Mouse (Mus musculus): ENCODE measurements around the gene Zfp334. TPM values are rescaled to one million over a fixed set of nuclear protein-coding genes. Genes with fewer than 3 reads are reported as not detected.

Zfp334 gene
- polyA plus RNA-seq, 1 experiment from 2014 or later, result 6.8 TPM

DNA sequence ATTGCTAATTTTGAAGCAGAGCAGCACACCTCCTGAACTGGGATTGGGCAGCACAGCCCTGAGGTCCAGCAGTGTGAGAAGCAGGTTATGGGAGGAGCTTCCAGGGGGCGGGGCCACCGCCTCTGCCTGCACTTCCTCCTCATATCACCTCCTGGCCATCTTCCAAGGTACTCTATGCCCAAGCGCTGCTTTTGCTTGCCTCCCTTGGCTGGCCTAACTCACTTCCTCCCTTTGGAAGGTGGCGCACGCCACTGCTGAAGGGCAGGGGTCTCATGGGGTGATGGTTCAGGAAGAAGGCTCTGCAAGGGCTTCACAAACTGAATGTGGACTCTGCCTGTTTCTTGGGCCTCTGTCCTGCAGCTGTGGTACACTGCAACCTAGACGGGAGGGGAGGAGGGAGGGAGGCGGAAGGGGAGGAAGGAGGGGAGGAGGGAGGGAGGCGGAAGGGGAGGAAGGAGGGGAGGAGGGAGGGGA is 21.0 kb downstream of the Zfp334 start:
- Histone ChIP-seq H3K36me3 (ENCODE audit: control insufficient read depth, insufficient read depth, low read length) (no peaks in the 10 kb centered on the region), H3K27ac (ENCODE audit: low read depth, low read length) (no peak overlapping the region), H3K9ac (ENCODE audit: low read depth, low read length) (no peak overlapping the region), H3K4me3 (ENCODE audit: low read length) (no peak overlapping the region), H3K4me2 (ENCODE audit: low read length) (peak overlapping the region; percentile 2), H3K27me3 (replicated peaks; ENCODE audit: control insufficient read depth, insufficient read depth, low read length) (no peaks in the 10 kb centered on the region), H3K9me3 (ENCODE audit: control insufficient read depth, low read length) (no peaks in the 10 kb centered on the region), H3K4me1 (ENCODE audit: control insufficient read depth, insufficient read depth, low read depth, low read length) (peaks cover 5% of the 10 kb centered on the region)
- 10% methylated on average over 6 of the region's 8 CpGs for WGBS
- ATAC-seq, result 0 out of 2 replicates have a peak, but pooled peaks have one; percentile 21

DNA sequence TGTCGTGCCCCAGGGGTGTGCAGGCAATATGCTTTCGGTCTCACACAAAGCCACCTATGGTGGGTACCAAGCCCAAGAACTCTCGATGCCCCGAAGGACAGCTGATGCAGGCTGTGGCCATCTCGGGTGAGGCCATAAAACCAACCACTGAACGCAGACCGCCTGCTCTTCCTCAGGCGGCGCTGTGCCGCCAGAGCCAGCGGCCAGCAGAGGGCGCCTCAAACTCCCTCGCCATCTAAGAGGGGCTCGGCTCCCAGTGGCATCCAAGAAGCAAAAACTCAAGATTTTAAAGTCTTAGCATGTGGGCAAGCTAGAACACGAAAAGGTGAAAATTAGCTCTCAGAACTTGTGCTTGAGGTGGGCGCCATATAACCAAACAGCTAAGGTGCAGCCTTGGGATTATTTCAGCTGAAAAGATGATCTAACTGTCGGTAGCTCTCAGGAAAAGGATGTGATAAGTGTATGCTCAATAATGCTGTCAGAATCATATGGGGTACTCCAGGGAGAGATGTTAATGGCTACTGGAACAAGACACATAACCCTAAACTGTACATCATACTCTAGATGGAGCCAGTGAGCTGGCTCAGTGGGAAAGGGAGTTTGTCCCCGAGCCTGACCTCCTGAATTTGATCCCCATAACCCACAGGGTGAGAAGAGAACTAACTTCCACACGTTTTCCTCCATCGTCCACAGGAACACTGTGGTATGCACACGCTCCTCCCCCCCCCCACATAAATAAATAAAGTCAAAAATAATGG is 23.5 kb downstream of the Zfp334 start:
- Histone ChIP-seq H3K27ac (ENCODE audit: low read depth, low read length) (no peak overlapping the region), H3K9ac (ENCODE audit: low read depth, low read length) (peak overlapping the region; percentile 28; the same call in 1 of the 2 replicates), H3K36me3 (ENCODE audit: control insufficient read depth, insufficient read depth, low read length) (no peaks in the 10 kb centered on the region), H3K9me3 (ENCODE audit: control insufficient read depth, low read length) (no peaks in the 10 kb centered on the region), H3K27me3 (replicated peaks; ENCODE audit: control insufficient read depth, insufficient read depth, low read length) (no peaks in the 10 kb centered on the region), H3K4me3 (ENCODE audit: low read length) (no peak overlapping the region), H3K4me2 (ENCODE audit: low read length) (peak overlapping the region; percentile 42), H3K4me1 (ENCODE audit: control insufficient read depth, insufficient read depth, low read depth, low read length) (peaks cover 5% of the 10 kb centered on the region)
- no peak; the same call in 1 of the 2 replicates for ATAC-seq
- 14% methylated on average over 21 of the region's 21 CpGs for WGBS

GRCm38 (mm10) chr2:165363282-165363681 is 24.8 kb downstream of the Zfp334 start:
- no peaks in the 10 kb centered on the region for H3K27me3 ChIP-seq (replicated peaks; ENCODE audit: control insufficient read depth, insufficient read depth, low read length)
- 84% methylated on average over 6 of the region's 6 CpGs for WGBS
- no peaks in the 10 kb centered on the region for H3K36me3 ChIP-seq (ENCODE audit: control insufficient read depth, insufficient read depth, low read length)
- no peak overlapping the region for H3K4me3 ChIP-seq (ENCODE audit: low read length)
- no peak overlapping the region for H3K27ac ChIP-seq (ENCODE audit: low read depth, low read length)
- no peaks in the 10 kb centered on the region; the same call in none of the 2 replicates for H3K4me1 ChIP-seq (ENCODE audit: control insufficient read depth, insufficient read depth, low read depth, low read length)
- no peak overlapping the region for H3K4me2 ChIP-seq (ENCODE audit: low read length)
- H3K9ac ChIP-seq (ENCODE audit: low read depth, low read length), result no peak overlapping the region
- no peaks in the 10 kb centered on the region for H3K9me3 ChIP-seq (ENCODE audit: control insufficient read depth, low read length)
- no peak for ATAC-seq

DNA sequence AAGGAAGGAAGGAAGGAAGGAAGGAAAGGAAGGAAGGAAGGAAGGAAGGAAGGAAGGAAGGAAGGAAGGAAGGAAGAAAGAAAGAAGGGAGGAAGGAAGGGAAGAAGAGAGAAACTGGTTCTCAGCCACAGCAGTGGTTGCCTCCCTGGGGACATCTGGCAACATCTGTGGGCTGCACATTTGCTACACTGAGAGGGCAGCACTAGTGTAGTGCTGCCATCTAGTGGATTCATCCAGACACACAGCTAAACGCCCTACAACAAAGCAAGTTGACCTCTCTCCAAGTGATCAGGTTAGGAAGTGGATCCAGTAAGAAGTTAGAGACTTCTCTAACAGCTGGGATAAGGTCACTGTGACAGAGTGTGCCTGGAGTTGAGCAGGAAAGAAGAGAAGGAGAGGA is 27.2 kb downstream of the Zfp334 start:
- Histone ChIP-seq H3K27ac (ENCODE audit: low read depth, low read length) (no peak overlapping the region), H3K4me2 (ENCODE audit: low read length) (no peak overlapping the region), H3K9ac (ENCODE audit: low read depth, low read length) (no peak overlapping the region), H3K4me3 (ENCODE audit: low read length) (no peak overlapping the region), H3K4me1 (ENCODE audit: control insufficient read depth, insufficient read depth, low read depth, low read length) (no peaks in the 10 kb centered on the region; the same call in 1 of the 2 replicates), H3K9me3 (ENCODE audit: control insufficient read depth, low read length) (no peaks in the 10 kb centered on the region), H3K27me3 (replicated peaks; ENCODE audit: control insufficient read depth, insufficient read depth, low read length) (no peaks in the 10 kb centered on the region), H3K36me3 (ENCODE audit: control insufficient read depth, insufficient read depth, low read length) (no peaks in the 10 kb centered on the region)
- 0% methylated on average over 1 of the region's 1 CpGs for WGBS
- peak; percentile 74 for ATAC-seq

GRCm38 (mm10) chr2:165351828-165352513 is 36.1 kb downstream of the Zfp334 start:
- ATAC-seq, result no peak

DNA sequence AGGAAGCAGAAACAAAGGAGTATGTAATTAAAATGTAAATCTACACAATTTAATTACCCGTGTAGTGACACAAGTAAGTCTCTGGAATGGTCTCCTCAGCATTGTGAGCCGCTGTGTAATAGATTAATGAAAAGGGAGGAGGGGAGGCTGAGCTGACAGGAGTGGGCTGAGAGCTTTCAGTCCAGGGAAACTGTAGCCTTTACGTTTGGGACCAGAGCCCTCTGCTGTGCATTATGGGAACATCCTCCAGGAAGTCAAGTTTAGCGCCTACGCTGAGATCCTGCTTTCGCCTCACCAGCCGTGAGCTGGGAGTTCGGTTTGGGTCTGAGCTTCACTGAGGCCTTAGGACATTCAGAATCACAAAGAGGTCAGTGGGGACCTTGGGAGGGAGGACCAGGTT is 38.6 kb downstream of the Zfp334 start:
- H3K27ac ChIP-seq (ENCODE audit: low read depth, low read length), result no peak overlapping the region
- 15% methylated on average over 8 of the region's 8 CpGs for WGBS
- H3K9ac ChIP-seq (ENCODE audit: low read depth, low read length), result no peak overlapping the region
- no peak overlapping the region for H3K4me3 ChIP-seq (ENCODE audit: low read length)
- no peaks in the 10 kb centered on the region for H3K4me1 ChIP-seq (ENCODE audit: control insufficient read depth, insufficient read depth, low read depth, low read length)
- no peaks in the 10 kb centered on the region for H3K27me3 ChIP-seq (replicated peaks; ENCODE audit: control insufficient read depth, insufficient read depth, low read length)
- H3K36me3 ChIP-seq (ENCODE audit: control insufficient read depth, insufficient read depth, low read length), result peaks cover 9% of the 10 kb centered on the region
- ATAC-seq, result peak; percentile 85
- no peak overlapping the region for H3K4me2 ChIP-seq (ENCODE audit: low read length)
- peaks cover 20% of the 10 kb centered on the region for H3K9me3 ChIP-seq (ENCODE audit: control insufficient read depth, low read length)

More at GRCm38 (mm10) chr2:165351828-165352513, 36.1 kb downstream of the Zfp334 start:
- H3K9me3 ChIP-seq (ENCODE audit: control insufficient read depth, low read length), result peaks cover 20% of the 10 kb centered on the region
- H3K4me2 ChIP-seq (ENCODE audit: low read length), result no peak overlapping the region
- no peak overlapping the region for H3K27ac ChIP-seq (ENCODE audit: low read depth, low read length)
- no peaks in the 10 kb centered on the region for H3K4me1 ChIP-seq (ENCODE audit: control insufficient read depth, insufficient read depth, low read depth, low read length)
- H3K36me3 ChIP-seq (ENCODE audit: control insufficient read depth, insufficient read depth, low read length), result peaks cover 9% of the 10 kb centered on the region
- no peak overlapping the region for H3K9ac ChIP-seq (ENCODE audit: low read depth, low read length)
- no peak overlapping the region for H3K4me3 ChIP-seq (ENCODE audit: low read length)
- no peaks in the 10 kb centered on the region for H3K27me3 ChIP-seq (replicated peaks; ENCODE audit: control insufficient read depth, insufficient read depth, low read length)
- WGBS, result 91% methylated on average over 20 of the region's 20 CpGs

GRCm38 (mm10) chr2:165346180-165346579 is 41.9 kb downstream of the Zfp334 start:
- Histone ChIP-seq H3K27me3 (replicated peaks; ENCODE audit: control insufficient read depth, insufficient read depth, low read length) (no peaks in the 10 kb centered on the region), H3K9me3 (ENCODE audit: control insufficient read depth, low read length) (no peaks in the 10 kb centered on the region), H3K4me1 (ENCODE audit: control insufficient read depth, insufficient read depth, low read depth, low read length) (no peaks in the 10 kb centered on the region), H3K9ac (ENCODE audit: low read depth, low read length) (no peak overlapping the region), H3K4me3 (ENCODE audit: low read length) (no peak overlapping the region), H3K36me3 (ENCODE audit: control insufficient read depth, insufficient read depth, low read length) (no peaks in the 10 kb centered on the region), H3K27ac (ENCODE audit: low read depth, low read length) (no peak overlapping the region), H3K4me2 (ENCODE audit: low read length) (no peak overlapping the region)
- no peak for ATAC-seq
- 84% methylated on average over 5 of the region's 5 CpGs for WGBS

DNA sequence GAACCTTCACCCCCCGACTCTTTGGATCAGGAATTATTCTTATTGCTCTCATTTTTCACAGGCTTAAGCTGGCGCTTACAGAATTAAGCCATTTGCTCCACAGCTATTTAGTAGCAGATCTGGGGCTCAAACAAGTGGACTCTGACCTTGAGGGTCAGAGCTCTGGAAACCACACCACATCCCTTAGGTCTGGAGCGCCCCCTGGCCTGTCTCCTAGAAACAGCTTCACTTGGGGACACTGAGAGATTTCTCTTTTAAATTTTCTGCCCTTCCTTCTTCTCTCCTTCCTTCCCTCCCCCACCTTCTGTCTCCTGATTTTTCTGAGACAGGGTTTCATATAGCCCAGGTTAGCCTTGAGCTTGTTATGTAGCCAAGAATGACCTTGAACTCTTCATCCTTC is 50.9 kb downstream of the Zfp334 start:
- Histone ChIP-seq H3K27ac (ENCODE audit: low read depth, low read length) (no peak overlapping the region), H3K4me2 (ENCODE audit: low read length) (no peak overlapping the region), H3K4me3 (ENCODE audit: low read length) (no peak overlapping the region), H3K9me3 (ENCODE audit: control insufficient read depth, low read length) (no peaks in the 10 kb centered on the region), H3K4me1 (ENCODE audit: control insufficient read depth, insufficient read depth, low read depth, low read length) (no peaks in the 10 kb centered on the region), H3K27me3 (replicated peaks; ENCODE audit: control insufficient read depth, insufficient read depth, low read length) (peaks cover 2% of the 10 kb centered on the region; the same call in 1 of the 2 replicates), H3K36me3 (ENCODE audit: control insufficient read depth, insufficient read depth, low read length) (no peaks in the 10 kb centered on the region), H3K9ac (ENCODE audit: low read depth, low read length) (no peak overlapping the region)
- WGBS, result 42% methylated on average over 3 of the region's 3 CpGs
- no peak for ATAC-seq

DNA sequence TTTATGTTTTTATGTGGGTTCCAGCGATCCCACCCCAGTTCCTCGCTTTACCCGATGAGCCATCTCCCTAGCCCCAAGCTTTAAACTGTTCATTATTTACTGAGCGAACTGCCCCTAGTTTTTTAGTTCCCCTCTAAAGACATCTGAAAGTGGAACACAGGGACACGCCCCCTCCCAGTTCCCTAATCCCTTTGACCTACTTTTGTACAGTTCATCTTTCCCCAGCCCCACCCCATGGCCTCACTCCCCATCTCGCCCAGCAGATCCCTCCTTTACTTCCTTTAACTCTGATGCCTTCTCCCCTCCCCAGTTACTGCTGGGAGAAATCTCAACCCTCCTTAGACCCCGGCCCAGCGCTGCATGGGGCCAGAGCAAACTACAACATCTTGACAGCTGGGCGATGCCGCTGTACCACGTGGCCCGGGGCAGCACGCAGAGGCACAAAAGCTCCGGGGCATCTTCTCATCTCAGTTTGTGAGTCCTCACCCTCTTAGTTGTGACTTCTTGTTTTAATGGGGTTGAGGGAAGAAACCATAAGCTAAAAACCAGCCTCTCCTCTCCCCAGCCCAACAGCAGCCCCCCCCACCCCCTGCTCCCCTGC is 55.3 kb downstream of the Zfp334 start:
- H3K36me3 ChIP-seq (ENCODE audit: control insufficient read depth, insufficient read depth, low read length), result no peaks in the 10 kb centered on the region
- no peak for ATAC-seq
- no peaks in the 10 kb centered on the region; the same call in none of the 2 replicates for H3K4me1 ChIP-seq (ENCODE audit: control insufficient read depth, insufficient read depth, low read depth, low read length)
- H3K27ac ChIP-seq (ENCODE audit: low read depth, low read length), result no peak overlapping the region
- no peak overlapping the region for H3K4me2 ChIP-seq (ENCODE audit: low read length)
- WGBS, result 43% methylated on average over 14 of the region's 14 CpGs
- H3K9me3 ChIP-seq (ENCODE audit: control insufficient read depth, low read length), result no peaks in the 10 kb centered on the region
- H3K9ac ChIP-seq (ENCODE audit: low read depth, low read length), result no peak overlapping the region
- no peak overlapping the region for H3K4me3 ChIP-seq (ENCODE audit: low read length)
- 0 out of 2 replicates have a peak, but pooled peaks cover 2% of the 10 kb centered on the region for H3K27me3 ChIP-seq (replicated peaks; ENCODE audit: control insufficient read depth, insufficient read depth, low read length)

Data from hindbrain, embryonic 16.5 days (tissue).